Mouse (Mus musculus) frontal cortex, adult (tissue): ENCODE measurements around the gene Agps.

Experiments
- ATAC-seq: cut with Nextera tagmentation; 2 replicates; pipeline ENCODE4 v1.9.2; 2017; ENCODE audit warnings: mild to moderate bottlenecking, moderate library complexity, mixed read lengths; ENCODE audit not compliant: low TSS enrichment

Agps gene

GRCm38 (mm10) chr2:75831881-75832633 is at the start of gene Agps:
Agps (plus strand) TSS chr2:75832177.
- ATAC-seq, result peak; percentile 96

- ATAC-seq, result no peak
Measured at GRCm38 (mm10) chr2:75786075-75786474, 45.9 kb upstream of the Agps start.

- no peak for ATAC-seq
Measured at GRCm38 (mm10) chr2:75788511-75788910, 43.5 kb upstream of the Agps start.

- no peak for ATAC-seq
Measured at GRCm38 (mm10) chr2:75789959-75790523, 41.9 kb upstream of the Agps start.

GRCm38 (mm10) chr2:75791561-75792308 is 40.2 kb upstream of the Agps start:
- ATAC-seq, result no peak

GRCm38 (mm10) chr2:75792377-75793203 is 39.4 kb upstream of the Agps start:
- no peak for ATAC-seq

- ATAC-seq, result no peak
Measured at GRCm38 (mm10) chr2:75796181-75796580, 35.8 kb upstream of the Agps start.

- ATAC-seq, result no peak
Measured at GRCm38 (mm10) chr2:75798434-75798970, 33.5 kb upstream of the Agps start.

GRCm38 (mm10) chr2:75805767-75806166 is 26.2 kb upstream of the Agps start:
- no peak for ATAC-seq

GRCm38 (mm10) chr2:75806891-75807290 is 25.1 kb upstream of the Agps start:
- ATAC-seq, result no peak

GRCm38 (mm10) chr2:75807460-75807859 is 24.5 kb upstream of the Agps start:
- no peak for ATAC-seq

- no peak for ATAC-seq
Measured at GRCm38 (mm10) chr2:75814880-75815279, 17.1 kb upstream of the Agps start.

GRCm38 (mm10) chr2:75815521-75815920 is 16.5 kb upstream of the Agps start:
- ATAC-seq, result no peak

GRCm38 (mm10) chr2:75816673-75817072 is 15.3 kb upstream of the Agps start:
- ATAC-seq, result no peak

GRCm38 (mm10) chr2:75818719-75819118 is 13.3 kb upstream of the Agps start:
- ATAC-seq, result no peak

- no peak for ATAC-seq
Measured at GRCm38 (mm10) chr2:75819796-75820195, 12.2 kb upstream of the Agps start.

- no peak for ATAC-seq
Measured at GRCm38 (mm10) chr2:75821971-75822751, 9.8 kb upstream of the Agps start.

GRCm38 (mm10) chr2:75823736-75824135 is 8.2 kb upstream of the Agps start:
- no peak for ATAC-seq

GRCm38 (mm10) chr2:75824144-75824543 is 7.8 kb upstream of the Agps start:
- no peak for ATAC-seq

- ATAC-seq, result no peak
Measured at GRCm38 (mm10) chr2:75824846-75825245, 7.1 kb upstream of the Agps start.

- no peak for ATAC-seq
Measured at GRCm38 (mm10) chr2:75825603-75826002, 6.4 kb upstream of the Agps start.
